Mouse (Mus musculus): ENCODE results near the gene Glce. TPM values are rescaled to one million over a fixed set of nuclear protein-coding genes. Genes with fewer than 3 reads are reported as not detected.

The Glce gene
- polyA plus RNA-seq, 1 experiment from 2014 or later = 26.8 TPM

DNA sequence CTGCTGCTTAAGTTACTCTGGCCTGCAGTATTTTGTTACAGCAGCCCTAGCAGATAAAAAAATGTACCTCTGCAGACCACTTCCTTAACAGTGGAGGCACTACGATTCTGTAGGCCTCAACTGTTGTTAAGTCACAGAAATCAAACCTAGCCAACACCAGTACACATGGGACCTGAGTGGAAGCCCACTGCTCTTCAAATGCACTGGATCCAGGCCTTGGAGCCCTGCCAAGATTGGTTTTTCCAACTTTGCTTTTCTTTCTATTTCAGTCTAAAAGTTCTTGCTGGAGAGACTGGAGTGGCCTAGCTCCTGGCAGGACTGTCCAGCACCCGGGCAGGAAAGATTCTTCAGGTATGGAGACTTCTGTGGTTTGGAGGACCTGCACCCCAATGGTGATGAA, 66.2 kb downstream of the Glce start:
- Histone ChIP-seq H3K27me3 (replicated peaks; ENCODE audit: low read depth, poor library complexity, severe bottlenecking) (no peaks in the 10 kb centered on the region), H3K27ac (replicated peaks) (no peak overlapping the region), H3K36me3 (replicated peaks) (peaks cover 16% of the 10 kb centered on the region; the same call in 1 of the 2 replicates), H3K9me3 (no peaks in the 10 kb centered on the region), H3K4me3 (no peak overlapping the region), H3K4me1 (peaks cover 5% of the 10 kb centered on the region; the same call in 1 of the 2 replicates)
- no peak for DNase-seq (ENCODE audit: low spot score)
- WGBS = 90% methylated on average over 2 of the region's 2 CpGs

DNA sequence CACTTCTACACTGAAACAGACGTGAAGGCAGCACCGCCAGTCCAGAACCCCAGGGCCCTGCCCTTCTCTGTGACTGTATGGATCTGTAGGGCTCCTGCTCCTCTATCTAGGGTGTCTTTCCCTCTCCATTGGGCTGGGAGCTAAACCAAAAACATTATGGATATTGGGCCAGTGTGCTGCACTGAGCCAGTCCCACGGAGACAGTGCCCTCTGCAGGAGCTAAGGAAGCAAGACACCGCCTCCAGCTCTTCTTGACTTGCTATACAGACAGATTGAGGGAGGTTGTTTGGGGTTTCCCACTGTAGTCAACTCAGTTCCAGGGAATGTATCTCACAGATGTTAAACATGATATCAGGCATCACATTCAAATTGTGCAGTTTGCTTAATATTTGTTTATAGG, 71.7 kb downstream of the Glce start:
- Histone ChIP-seq H3K36me3 (replicated peaks) (no peaks in the 10 kb centered on the region; the same call in 1 of the 2 replicates), H3K9me3 (no peaks in the 10 kb centered on the region), H3K27ac (replicated peaks) (no peak overlapping the region), H3K4me3 (no peak overlapping the region), H3K4me1 (peaks cover 14% of the 10 kb centered on the region; the same call in 1 of the 2 replicates), H3K27me3 (replicated peaks; ENCODE audit: low read depth, poor library complexity, severe bottlenecking) (no peaks in the 10 kb centered on the region)
- WGBS = 43% methylated on average over 4 of the region's 4 CpGs
- DNase-seq (ENCODE audit: low spot score) = peak; percentile 26

DNA sequence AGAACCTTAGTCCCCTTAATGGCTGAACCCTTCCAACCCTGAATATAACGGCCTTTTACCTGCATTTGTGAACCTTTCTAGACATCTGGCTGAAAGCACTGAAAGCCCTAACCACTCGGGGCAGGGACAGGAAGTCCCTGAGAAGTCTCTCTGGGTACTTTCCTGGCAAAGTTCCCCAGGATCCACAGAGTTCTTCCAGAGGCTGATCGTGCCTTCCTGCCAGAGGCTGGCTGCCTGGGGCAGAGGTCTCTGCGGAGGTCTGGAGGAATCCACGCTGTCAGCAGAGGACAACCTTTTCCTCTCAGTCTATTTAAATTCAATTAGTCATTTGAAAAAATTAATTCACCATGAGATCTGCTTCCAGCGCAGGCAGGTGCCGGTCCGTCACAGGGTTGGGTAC, 73.3 kb downstream of the Glce start:
- no peak for DNase-seq (ENCODE audit: low spot score)

DNA sequence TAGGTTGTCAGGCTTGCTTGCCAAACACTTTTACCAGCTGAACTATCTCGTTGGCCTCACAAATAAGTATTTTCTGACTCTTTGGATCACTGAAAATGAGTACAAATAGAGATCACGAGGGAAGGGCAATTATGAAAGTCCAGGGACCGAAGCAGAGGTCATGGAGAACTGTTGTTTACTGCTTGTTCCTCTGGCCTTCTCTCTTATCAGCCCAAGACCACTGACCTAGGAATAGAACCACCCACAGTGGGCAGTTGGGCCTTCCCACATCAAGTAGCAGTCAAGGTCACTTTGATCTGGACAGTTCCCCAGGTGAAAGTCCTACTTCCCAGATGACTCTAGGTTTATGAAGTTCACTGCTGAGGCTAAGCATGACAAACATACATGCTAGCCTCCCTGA, 80.3 kb downstream of the Glce start:
- DNase-seq (ENCODE audit: low spot score) = no peak
- WGBS = 85% methylated on average over 3 of the region's 3 CpGs

More for the DNA sequence above, 73.3 kb downstream of the Glce start:
- peaks cover 14% of the 10 kb centered on the region; the same call in 1 of the 2 replicates for H3K4me1 ChIP-seq
- H3K27ac ChIP-seq (replicated peaks) = no peak overlapping the region
- no peaks in the 10 kb centered on the region for H3K27me3 ChIP-seq (replicated peaks; ENCODE audit: low read depth, poor library complexity, severe bottlenecking)
- H3K4me3 ChIP-seq = no peak overlapping the region
- no peaks in the 10 kb centered on the region; the same call in 1 of the 2 replicates for H3K36me3 ChIP-seq (replicated peaks)
- WGBS = 73% methylated on average over 8 of the region's 8 CpGs
- no peaks in the 10 kb centered on the region for H3K9me3 ChIP-seq

DNA sequence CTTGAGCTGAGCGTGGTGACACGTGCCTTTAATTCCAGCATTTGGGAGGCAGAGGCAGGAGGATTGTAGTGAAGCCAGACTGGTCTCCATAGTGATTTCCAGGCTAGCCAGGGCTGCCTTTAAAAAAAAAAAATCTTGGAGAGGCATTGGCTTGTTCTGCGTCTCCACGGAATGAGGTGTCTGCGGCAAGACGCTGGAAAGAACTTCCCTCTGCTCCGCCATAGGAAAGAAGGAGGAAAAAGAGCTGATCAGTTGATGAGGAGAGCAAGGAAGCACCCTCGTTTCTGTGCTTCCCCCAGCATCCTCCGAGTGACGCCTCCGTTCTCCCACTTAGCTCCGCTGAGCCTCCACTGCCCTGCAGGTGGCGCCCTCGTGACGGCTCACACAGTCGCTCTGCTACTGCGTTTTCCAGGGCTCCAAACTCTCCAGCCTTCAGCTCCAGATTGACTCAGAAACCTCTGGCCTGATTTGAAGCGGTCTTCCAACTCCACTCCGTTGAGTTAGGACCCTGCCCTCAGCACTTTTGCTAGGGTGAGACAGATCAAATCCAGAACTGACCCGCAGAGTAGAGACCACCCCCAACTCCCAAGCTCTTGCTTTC, 82.3 kb downstream of the Glce start:
- H3K27me3 ChIP-seq (replicated peaks; ENCODE audit: low read depth, poor library complexity, severe bottlenecking) = peaks cover 9% of the 10 kb centered on the region
- WGBS = 5% methylated on average over 20 of the region's 20 CpGs
- peak overlapping the region; percentile 19; the same call in 1 of the 2 replicates for H3K27ac ChIP-seq (replicated peaks)
- H3K4me1 ChIP-seq = peaks cover 23% of the 10 kb centered on the region
- no peaks in the 10 kb centered on the region for H3K36me3 ChIP-seq (replicated peaks)
- H3K4me3 ChIP-seq = peak overlapping the region; percentile 39; the same call in 1 of the 2 replicates
- H3K9me3 ChIP-seq = no peaks in the 10 kb centered on the region
- peak; percentile 89 for DNase-seq (ENCODE audit: low spot score)

More for the DNA sequence above, 80.3 kb downstream of the Glce start:
- Histone ChIP-seq H3K27me3 (replicated peaks; ENCODE audit: low read depth, poor library complexity, severe bottlenecking) (peaks cover 9% of the 10 kb centered on the region), H3K4me1 (0 out of 2 replicates have a peak, but pooled peaks cover 6% of the 10 kb centered on the region), H3K27ac (replicated peaks) (no peak overlapping the region), H3K36me3 (replicated peaks) (no peaks in the 10 kb centered on the region), H3K9me3 (no peaks in the 10 kb centered on the region), H3K4me3 (no peak overlapping the region)

DNA sequence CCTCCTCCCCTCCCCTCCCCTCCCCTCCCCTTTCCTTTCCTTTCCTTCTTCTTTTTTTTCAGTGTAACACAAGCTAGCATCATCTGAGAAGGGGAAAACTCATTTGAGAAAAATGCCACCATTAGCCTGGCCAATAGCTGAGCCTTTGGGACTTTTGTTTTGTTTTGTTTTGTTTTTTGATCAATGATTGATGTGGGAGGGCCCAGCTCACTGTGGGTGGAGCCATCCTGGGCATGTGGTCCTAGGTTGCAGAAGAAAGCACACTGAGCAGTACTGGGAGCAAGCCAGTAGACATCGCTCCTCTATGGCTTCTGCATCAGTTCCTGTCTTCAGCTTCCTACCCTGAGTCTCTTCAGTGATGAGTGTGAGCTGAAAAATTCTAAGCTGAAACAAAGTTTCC, 86.6 kb downstream of the Glce start:
- no peaks in the 10 kb centered on the region for H3K9me3 ChIP-seq
- no peak overlapping the region for H3K27ac ChIP-seq (replicated peaks)
- 79% methylated on average over 1 of the region's 1 CpGs for WGBS
- H3K36me3 ChIP-seq (replicated peaks) = no peaks in the 10 kb centered on the region
- DNase-seq (ENCODE audit: low spot score) = no peak
- H3K4me3 ChIP-seq = no peak overlapping the region
- peaks cover 10% of the 10 kb centered on the region for H3K27me3 ChIP-seq (replicated peaks; ENCODE audit: low read depth, poor library complexity, severe bottlenecking)
- peaks cover 23% of the 10 kb centered on the region for H3K4me1 ChIP-seq

DNA sequence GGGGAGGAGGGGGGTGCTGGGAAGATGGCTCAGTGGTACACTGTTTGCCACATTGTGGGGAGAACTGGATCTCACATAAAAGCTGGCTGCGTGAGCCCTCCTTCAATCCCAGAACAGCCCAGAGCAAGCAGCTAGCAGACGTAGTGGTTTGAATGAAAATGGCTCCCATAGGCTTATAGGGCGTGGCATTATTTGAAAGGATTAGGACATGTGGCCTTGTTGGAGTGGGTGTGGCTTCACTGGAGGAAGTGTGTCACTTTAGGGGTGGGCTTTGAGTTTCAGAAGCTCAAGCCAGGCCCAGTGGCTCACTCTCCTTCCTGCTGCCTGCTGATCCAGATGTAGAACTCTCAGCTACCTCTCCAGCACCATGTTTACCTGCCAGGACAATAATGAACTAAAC, 90.2 kb downstream of the Glce start:
- no peaks in the 10 kb centered on the region for H3K36me3 ChIP-seq (replicated peaks)
- WGBS = 90% methylated on average over 3 of the region's 3 CpGs
- no peak overlapping the region for H3K4me3 ChIP-seq
- H3K27me3 ChIP-seq (replicated peaks; ENCODE audit: low read depth, poor library complexity, severe bottlenecking) = peaks cover 36% of the 10 kb centered on the region
- peaks cover 16% of the 10 kb centered on the region for H3K4me1 ChIP-seq
- DNase-seq (ENCODE audit: low spot score) = no peak
- no peak overlapping the region for H3K27ac ChIP-seq (replicated peaks)
- no peaks in the 10 kb centered on the region for H3K9me3 ChIP-seq

DNA sequence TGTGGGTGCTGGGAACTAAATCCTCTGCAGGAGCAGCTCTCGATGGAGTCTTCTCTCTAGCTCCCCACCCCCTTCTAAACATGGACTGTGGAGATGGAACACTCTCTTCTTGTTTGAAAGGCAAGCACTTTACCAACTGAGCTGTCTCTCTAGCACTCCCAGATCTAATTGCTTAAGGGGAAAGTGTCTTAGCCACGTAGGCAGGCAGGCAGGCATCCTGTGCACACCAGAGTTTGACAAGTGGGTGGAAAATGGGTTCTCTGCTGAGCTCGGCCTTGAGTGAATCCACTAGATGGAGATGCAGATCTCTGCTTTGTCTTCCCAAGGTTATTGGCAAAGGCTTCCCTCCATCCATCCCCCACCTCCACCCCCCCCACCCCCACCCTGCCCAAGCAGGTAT, 94.4 kb downstream of the Glce start:
- Histone ChIP-seq H3K27ac (replicated peaks) (no peak overlapping the region), H3K4me3 (no peak overlapping the region), H3K27me3 (replicated peaks; ENCODE audit: low read depth, poor library complexity, severe bottlenecking) (peaks cover 78% of the 10 kb centered on the region), H3K9me3 (no peaks in the 10 kb centered on the region), H3K36me3 (replicated peaks) (no peaks in the 10 kb centered on the region), H3K4me1 (peaks cover 21% of the 10 kb centered on the region)
- no peak for DNase-seq (ENCODE audit: low spot score)
- WGBS = 60% methylated on average over 3 of the region's 3 CpGs

DNA sequence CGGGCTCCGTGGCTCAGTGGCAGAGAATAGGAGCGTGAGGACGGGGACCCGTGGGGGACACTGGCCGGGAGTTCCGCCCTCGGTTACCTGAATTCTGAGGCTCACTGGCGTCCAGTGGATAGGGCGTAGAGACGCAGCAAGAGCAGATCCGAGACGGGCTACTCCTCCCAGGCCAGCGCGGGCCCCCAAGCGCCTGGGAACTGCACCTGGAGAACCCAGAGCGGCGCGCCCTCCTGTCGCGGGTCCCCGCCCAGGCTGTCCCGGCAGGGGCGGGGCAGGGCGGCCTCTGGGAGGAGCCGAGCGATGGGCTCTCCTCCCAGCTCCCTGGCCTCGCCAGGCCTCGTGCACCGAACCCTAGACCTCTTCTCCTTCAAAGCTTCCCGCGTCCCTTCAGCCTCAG, 95.9 kb downstream of the Glce start, which contains the start of gene Paqr5:
Gene Paqr5 (minus strand): TSS at position 257 of the 400 bp plus-strand sequence.
- Histone ChIP-seq H3K27ac (replicated peaks) (peak within 1 kb of the TSS; percentile 32; the same call in 1 of the 2 replicates), H3K27me3 (replicated peaks; ENCODE audit: low read depth, poor library complexity, severe bottlenecking) (peaks cover 85% of the 10 kb centered on the region), H3K4me3 (peak within 1 kb of the TSS; percentile 59), H3K4me1 (peaks cover 31% of the 10 kb centered on the region), H3K9me3 (no peaks in the 10 kb centered on the region), H3K36me3 (replicated peaks) (no peaks in the 10 kb centered on the region)
- DNase-seq (ENCODE audit: low spot score) = peak; percentile 73
- under 1% methylated on average over 32 of the region's 32 CpGs for WGBS

DNA sequence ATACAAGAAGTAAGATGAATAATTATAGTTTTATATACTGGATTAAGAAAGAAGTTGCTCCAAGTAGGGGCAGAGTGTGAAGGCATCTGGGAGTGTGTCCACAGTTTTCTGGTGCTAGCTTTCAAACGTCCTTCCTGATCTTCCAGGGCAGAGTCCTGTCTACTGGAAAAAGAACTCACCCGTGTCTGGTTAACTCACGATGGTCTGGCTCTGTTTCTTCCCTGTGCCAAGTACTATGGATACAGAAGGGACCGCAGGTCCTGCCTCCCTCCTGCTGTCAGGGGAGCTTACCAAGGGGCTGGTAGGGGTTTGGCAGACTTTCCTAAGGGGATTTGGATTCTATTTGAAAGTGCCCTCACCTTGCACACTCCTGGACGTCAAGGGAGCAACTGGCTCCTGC, 97.4 kb downstream of the Glce start:
- 43% methylated on average over 5 of the region's 5 CpGs for WGBS
- H3K27ac ChIP-seq (replicated peaks) = no peak overlapping the region

DNA sequence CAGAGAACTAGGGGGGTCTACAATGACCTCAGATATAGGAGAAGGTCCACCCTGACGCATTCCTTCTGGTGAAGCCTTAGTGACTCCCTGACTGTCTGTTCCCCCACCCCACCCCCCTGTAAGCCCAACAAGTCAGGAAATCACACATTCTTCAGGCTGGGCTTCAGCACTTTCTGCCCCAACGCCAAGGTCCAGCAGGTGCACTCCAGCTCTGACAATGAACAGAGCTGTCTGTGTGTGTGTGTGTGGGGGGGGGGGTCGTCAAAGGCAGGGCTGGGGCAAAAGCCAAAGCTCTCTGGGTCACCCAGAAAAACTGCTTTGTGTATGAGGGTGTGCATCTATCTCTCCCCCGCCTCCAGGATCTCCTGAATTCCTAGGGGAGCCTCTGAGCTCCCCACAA, 98.6 kb downstream of the Glce start:
- no peak for DNase-seq (ENCODE audit: low spot score)
- no peaks in the 10 kb centered on the region for H3K9me3 ChIP-seq
- no peak overlapping the region for H3K4me3 ChIP-seq
- H3K27ac ChIP-seq (replicated peaks) = no peak overlapping the region
- peaks cover 33% of the 10 kb centered on the region for H3K4me1 ChIP-seq
- H3K27me3 ChIP-seq (replicated peaks; ENCODE audit: low read depth, poor library complexity, severe bottlenecking) = peaks cover 65% of the 10 kb centered on the region
- H3K36me3 ChIP-seq (replicated peaks) = no peaks in the 10 kb centered on the region
- WGBS = 39% methylated on average over 4 of the region's 4 CpGs

More for the DNA sequence above, 97.4 kb downstream of the Glce start:
- H3K9me3 ChIP-seq = no peaks in the 10 kb centered on the region
- H3K27me3 ChIP-seq (replicated peaks; ENCODE audit: low read depth, poor library complexity, severe bottlenecking) = peaks cover 77% of the 10 kb centered on the region
- peaks cover 33% of the 10 kb centered on the region for H3K4me1 ChIP-seq
- no peaks in the 10 kb centered on the region for H3K36me3 ChIP-seq (replicated peaks)
- H3K4me3 ChIP-seq = no peak overlapping the region
- no peak for DNase-seq (ENCODE audit: low spot score)

DNA sequence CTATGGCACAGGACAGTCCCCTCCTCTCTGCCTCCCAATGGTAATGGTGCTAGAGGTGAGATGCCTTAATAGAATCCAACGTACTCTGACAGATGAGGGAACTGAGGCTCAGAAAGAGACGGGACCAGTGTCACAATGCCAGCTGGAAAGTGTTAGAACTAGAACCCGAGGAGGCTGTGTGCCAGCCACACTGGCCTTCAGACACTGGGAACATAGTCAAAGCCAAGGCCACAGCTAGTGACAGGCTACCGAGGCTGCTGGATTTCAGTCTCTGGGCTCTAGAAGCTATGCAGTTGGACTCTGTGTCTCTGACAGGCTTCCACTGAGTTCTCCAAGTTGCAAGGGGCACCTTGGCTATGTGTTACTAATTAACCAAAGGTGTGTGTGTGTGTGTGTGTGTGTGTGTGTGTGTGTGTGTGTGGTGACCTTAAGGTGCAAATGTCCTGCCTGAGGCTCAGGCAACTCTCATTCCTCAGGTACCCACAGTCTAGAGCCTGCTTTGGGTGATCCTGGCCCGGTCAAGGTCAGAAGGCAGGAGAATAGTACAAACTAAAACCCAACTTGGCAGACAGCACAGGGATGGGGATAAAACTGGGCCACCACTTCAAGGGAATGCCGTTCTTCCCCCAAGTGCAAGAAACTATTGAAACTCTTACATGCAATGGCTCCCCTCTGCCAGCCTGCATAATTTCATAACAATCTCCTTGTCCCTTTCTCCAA, 99.3 kb downstream of the Glce start:
- 83% methylated on average over 6 of the region's 6 CpGs for WGBS
- no peak for DNase-seq (ENCODE audit: low spot score)
- H3K4me3 ChIP-seq = no peak overlapping the region
- H3K36me3 ChIP-seq (replicated peaks) = no peaks in the 10 kb centered on the region
- H3K27ac ChIP-seq (replicated peaks) = no peak overlapping the region
- peaks cover 33% of the 10 kb centered on the region for H3K4me1 ChIP-seq
- H3K9me3 ChIP-seq = no peaks in the 10 kb centered on the region
- H3K27me3 ChIP-seq (replicated peaks; ENCODE audit: low read depth, poor library complexity, severe bottlenecking) = peaks cover 57% of the 10 kb centered on the region

All from embryonic facial prominence, embryonic 10.5 days (tissue).